Mouse (Mus musculus) ES-E14 (cell line): ENCODE results near the gene Hsp90aa1.
"Not testable (repeated sequence)": the region's sequence is repeated elsewhere in the genome, so short reads cannot be mapped to it uniquely, and the experiment has no call there.

Experiments used
- CHD2 ChIP-seq: IDR thresholded peaks from 2 replicates; pipeline ENCODE4 v1.6.1; 2014; ENCODE audit warnings: mild to moderate bottlenecking, low read depth, low read length, inconsistent platforms
- HCFC1 ChIP-seq: IDR thresholded peaks from 2 replicates; pipeline ENCODE4 v1.6.1; 2012; ENCODE audit warnings: low read length, inconsistent platforms, borderline replicate concordance; ENCODE audit not compliant: insufficient read depth
- ZC3H11A ChIP-seq: IDR thresholded peaks from 2 replicates; pipeline ENCODE4 v1.6.1; 2012; ENCODE audit warnings: low read depth, mild to moderate bottlenecking, inconsistent platforms, low read length, borderline replicate concordance

DNA sequence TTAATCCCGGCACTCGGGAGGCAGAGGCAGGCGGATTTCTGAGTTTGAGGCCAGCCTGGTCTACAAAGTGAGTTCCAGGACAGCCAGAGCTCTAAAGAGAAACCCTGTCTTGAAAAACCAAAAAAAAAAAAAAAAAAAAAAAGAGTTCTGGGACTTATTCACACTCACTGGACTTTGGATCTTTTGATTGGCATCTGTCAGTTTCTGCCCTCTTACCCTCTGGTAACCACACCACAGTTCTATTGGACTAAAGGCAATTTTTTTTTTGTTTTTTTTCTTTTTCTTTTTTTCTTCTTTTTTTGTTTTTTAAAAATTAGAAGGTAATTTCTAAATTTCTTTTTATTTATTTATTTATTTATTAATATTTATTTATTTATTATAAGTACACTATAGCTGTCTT lies 30.7 kb upstream of the Hsp90aa1 start:
- TF ChIP-seq ZC3H11A, HCFC1, CHD2: not testable (repeated sequence)
